Mouse (Mus musculus) frontal cortex, postnatal 25 days (tissue): ENCODE measurements around the gene Krtap4-1.
"Not testable (repeated sequence)": the region's sequence is repeated elsewhere in the genome, so short reads cannot be mapped to it uniquely, and the experiment has no call there.

Experiments used
- DNase-seq, 2 experiments: peaks; one replicate each; pipeline ENCODE4 v3.0.0; 2022; ENCODE audit warnings: low spot score in 2 of 2

Gene Krtap4-1

GRCm38 (mm10) chr11:99628138-99628537, at the start of gene Krtap4-1:
Gene Krtap4-1, minus strand, starts transcription at chr11:99628238.
- no peak for DNase-seq

GRCm38 (mm10) chr11:99665860-99666259, 37.8 kb upstream of the Krtap4-1 start, which contains the start of gene Krtap4-6:
Gene Krtap4-6, minus strand, starts transcription at chr11:99665960.
- no peak for DNase-seq

- no peak for DNase-seq
These were observed 34.8 kb upstream of the Krtap4-1 start for GRCm38 (mm10) chr11:99662802-99663201.

GRCm38 (mm10) chr11:99659256-99659655, 31.2 kb upstream of the Krtap4-1 start:
- no peak for DNase-seq

- not testable (repeated sequence) for DNase-seq
These were observed 30.5 kb upstream of the Krtap4-1 start, which contains the start of gene Gm11563 for GRCm38 (mm10) chr11:99658467-99659010. Gene Gm11563, minus strand, starts transcription at chr11:99658960.

- DNase-seq: no peak
These were observed 29.0 kb upstream of the Krtap4-1 start for GRCm38 (mm10) chr11:99657051-99657450.

GRCm38 (mm10) chr11:99650136-99650535, 22.1 kb upstream of the Krtap4-1 start, which contains the start of gene Gm11555:
Gene Gm11555, minus strand, starts transcription at chr11:99650236.
- DNase-seq: no peak

GRCm38 (mm10) chr11:99646444-99646843, 18.4 kb upstream of the Krtap4-1 start:
- DNase-seq: no peak

GRCm38 (mm10) chr11:99644351-99644750, 16.3 kb upstream of the Krtap4-1 start:
- no peak for DNase-seq

GRCm38 (mm10) chr11:99643635-99644139, 15.6 kb upstream of the Krtap4-1 start, which contains the start of gene Krtap4-7:
Gene Krtap4-7, minus strand, starts transcription at chr11:99644089.
- not testable (repeated sequence) for DNase-seq

- DNase-seq: no peak
These were observed 12.9 kb upstream of the Krtap4-1 start for GRCm38 (mm10) chr11:99640926-99641325.

GRCm38 (mm10) chr11:99637086-99637485, 9.0 kb upstream of the Krtap4-1 start:
- DNase-seq: no peak

- DNase-seq: no peak
These were observed 6.7 kb upstream of the Krtap4-1 start, which contains the start of gene Krtap4-2 for GRCm38 (mm10) chr11:99634653-99635134. Gene Krtap4-2, minus strand, starts transcription at chr11:99635084.

GRCm38 (mm10) chr11:99633293-99633692, 5.3 kb upstream of the Krtap4-1 start:
- DNase-seq: no peak

GRCm38 (mm10) chr11:99630890-99631289, 2.9 kb upstream of the Krtap4-1 start:
- DNase-seq: no peak

GRCm38 (mm10) chr11:99620335-99620734, 7.7 kb downstream of the Krtap4-1 start, which contains the start of gene Gm11562:
Gene Gm11562, minus strand, starts transcription at chr11:99620435.
- DNase-seq: no peak

GRCm38 (mm10) chr11:99614796-99615363, 13.2 kb downstream of the Krtap4-1 start, which contains the start of gene Krtap2-4:
Gene Krtap2-4, minus strand, starts transcription at chr11:99614846.
- DNase-seq: no peak

- DNase-seq: not testable (repeated sequence)
These were observed 17.9 kb downstream of the Krtap4-1 start, which contains the start of gene Gm11937 for GRCm38 (mm10) chr11:99610089-99610488. Gene Gm11937, minus strand, starts transcription at chr11:99610189.

- no peak for DNase-seq
These were observed 18.9 kb downstream of the Krtap4-1 start for GRCm38 (mm10) chr11:99609126-99609525.

- not testable (repeated sequence) for DNase-seq
These were observed 24.8 kb downstream of the Krtap4-1 start, which contains the start of gene Gm11938 for GRCm38 (mm10) chr11:99603208-99603607. Gene Gm11938, minus strand, starts transcription at chr11:99603308.

GRCm38 (mm10) chr11:99597742-99598141, 30.3 kb downstream of the Krtap4-1 start, which contains the start of gene Krtap9-3:
Gene Krtap9-3, minus strand, starts transcription at chr11:99598105.
- not testable (repeated sequence) for DNase-seq

GRCm38 (mm10) chr11:99590981-99591380, 37.1 kb downstream of the Krtap4-1 start, which contains the start of gene Krtap1-3:
Gene Krtap1-3, minus strand, starts transcription at chr11:99591339.
- no peak for DNase-seq
